ENCODE assay signal across 8 mouse cellular contexts in genomic region chr7:17060782-17061605, GRCm38 (mm10). TPM values are rescaled to one million over a fixed set of nuclear protein-coding genes. Genes with fewer than 3 reads are reported as not detected.
DNase-seq lines count a peak whose midpoint lies in the region; ATAC-seq and TF ChIP-seq lines count a peak whose summit lies in the region.

No protein-coding gene starts in this region.

- peaks cover 62% of the 10 kb centered on the region for H3K4me1 ChIP-seq in lung, embryonic 15.5 days
- peaks cover 44% of the 10 kb centered on the region for H3K4me1 ChIP-seq in stomach, embryonic 16.5 days (ENCODE audit: control insufficient read depth, insufficient read depth, low read length)

- H3K9ac ChIP-seq in lung, embryonic 15.5 days: peak overlapping the region; percentile 76
- peak overlapping the region; percentile 87 for H3K9ac ChIP-seq in stomach, embryonic 16.5 days (ENCODE audit: low read length)

- H3K27me3 ChIP-seq in lung, embryonic 15.5 days: no peaks in the 10 kb centered on the region
- no peaks in the 10 kb centered on the region for H3K27me3 ChIP-seq in stomach, embryonic 16.5 days (ENCODE audit: control insufficient read depth, insufficient read depth, low read length)

- no peak for TF ChIP-seq POLR2A in brain, embryonic 14.5 days (IDR thresholded peaks at IDR 0.05; ENCODE audit: borderline replicate concordance, extremely low read depth, insufficient read depth, insufficient read length, poor library complexity, severe bottlenecking)

- H3K4me2 ChIP-seq in lung, embryonic 15.5 days: peak overlapping the region; percentile 63
- H3K4me2 ChIP-seq in stomach, embryonic 16.5 days (ENCODE audit: low read depth, low read length): peak overlapping the region; percentile 84

- TF ChIP-seq CTCF in brain, embryonic 14.5 days (IDR thresholded peaks at IDR 0.05; ENCODE audit: borderline replicate concordance, extremely low read depth, insufficient read depth, insufficient read length): no peak

- no peak for ATAC-seq in lung, embryonic 15.5 days (ENCODE audit: borderline replicate concordance, extremely low read depth, low FRiP score, low TSS enrichment)
- ATAC-seq in stomach, embryonic 16.5 days (ENCODE audit: insufficient read depth, low FRiP score): no peak

- intact Hi-C loops in left cerebral cortex, postnatal 14 days (cut with DNase I): loop anchor here (5.0 to 10.0 kb wide), 2 partner anchors 34 to 1814 kb away; partner anchors contain the start of genes Pglyrp1 and Ppp5c

- 61% methylated on average over 21 of the region's 22 CpGs for WGBS in lung, embryonic 15.5 days
- WGBS in stomach, embryonic 16.5 days: 38% methylated on average over 22 of the region's 22 CpGs

- no peaks in the 10 kb centered on the region for H3K9me3 ChIP-seq in lung, embryonic 15.5 days
- no peaks in the 10 kb centered on the region for H3K9me3 ChIP-seq in stomach, embryonic 16.5 days (replicated peaks; ENCODE audit: control insufficient read depth, low read length)

- peak overlapping the region; percentile 100 for H3K27ac ChIP-seq in lung, embryonic 15.5 days
- peak overlapping the region; percentile 100 for H3K27ac ChIP-seq in stomach, embryonic 16.5 days (ENCODE audit: low read length)

- H3K36me3 ChIP-seq in lung, embryonic 15.5 days: no peaks in the 10 kb centered on the region
- no peaks in the 10 kb centered on the region for H3K36me3 ChIP-seq in stomach, embryonic 16.5 days (ENCODE audit: control insufficient read depth, insufficient read depth, low read length)

- peak overlapping the region; percentile 76 for H3K4me3 ChIP-seq in lung, embryonic 15.5 days
- H3K4me3 ChIP-seq in stomach, embryonic 16.5 days (replicated peaks; ENCODE audit: low read length): peak overlapping the region; percentile 66

- peak; percentile 32 to 53 for DNase-seq in left cerebral cortex, adult 18-20 months (ENCODE audit: low spot score in 2 of 2)
- no peak for DNase-seq in left cerebral cortex, postnatal 14 days (ENCODE audit: low spot score in 2 of 2)
- peak; percentile 15 for DNase-seq in brain, embryonic 14.5 days (ENCODE audit: low read depth)
- peak; percentile 69 to 77 for DNase-seq in heart, adult 18-20 months
- DNase-seq in kidney, adult 9 months: peak; percentile 25
- DNase-seq in spleen, adult 12 weeks (ENCODE audit: low spot score): no peak

RNA-seq across cellular contexts. Expression of gene Hif3a, which starts 1.2 kb away (rescaled TPM):
- 1 to 10 TPM; 3.1 to 3.2 TPM for total RNA-seq in left cerebral cortex, adult 18-20 months (2021)
- total RNA-seq in left cerebral cortex, postnatal 14 days (2021): 10 to 100 TPM in 1 of 2 experiments, 1 to 10 TPM in 1; 8.3 to 16.0 TPM
- 4.1 and 6.9 TPM in 2 replicates for polyA plus RNA-seq in brain, embryonic 14.5 days (2012; rRNA removed)
- total RNA-seq in heart, adult 18-20 months (2021): 1 to 10 TPM; 1.9 to 4.1 TPM
- 37.6 and 41.5 TPM in 2 replicates for polyA plus RNA-seq in lung, embryonic 15.5 days (2015; fragmentation: Nextera tagmentation; extraction: Ambion mirVana)
- polyA plus RNA-seq in stomach, embryonic 16.5 days (2015; fragmentation: Nextera tagmentation; extraction: Ambion mirVana): 49.6 and 60.1 TPM in 2 replicates

RNA-seq across cellular contexts. Expression of gene Psg16, which starts 12.8 kb away (rescaled TPM):
- 1 to 10 TPM; 5.3 to 5.8 TPM for total RNA-seq in left cerebral cortex, adult 18-20 months (2021)
- 1 to 10 TPM; 3.8 to 4.2 TPM for total RNA-seq in left cerebral cortex, postnatal 14 days (2021)
- polyA plus RNA-seq in brain, embryonic 14.5 days (2012; rRNA removed): 1.6 and 2.7 TPM in 2 replicates
- under 1 TPM in 1 of 2 experiments, not detected in 1; 0.08 TPM for total RNA-seq in heart, adult 18-20 months (2021)
- polyA plus RNA-seq in lung, embryonic 15.5 days (2015; fragmentation: Nextera tagmentation; extraction: Ambion mirVana): 0.10 and 0.19 TPM in 2 replicates
- 0.46 and 0.77 TPM in 2 replicates for polyA plus RNA-seq in stomach, embryonic 16.5 days (2015; fragmentation: Nextera tagmentation; extraction: Ambion mirVana)

RNA-seq across cellular contexts. Expression of gene Ppp5c, which starts 33.3 kb away (rescaled TPM):
- total RNA-seq in left cerebral cortex, adult 18-20 months (2021): 100 to 1,000 TPM; 147 to 181 TPM
- total RNA-seq in left cerebral cortex, postnatal 14 days (2021): 100 to 1,000 TPM; 182 to 185 TPM
- 164 and 199 TPM in 2 replicates for polyA plus RNA-seq in brain, embryonic 14.5 days (2012; rRNA removed)
- total RNA-seq in heart, adult 18-20 months (2021): 10 to 100 TPM; 98.8 to 98.9 TPM
- polyA plus RNA-seq in lung, embryonic 15.5 days (2015; fragmentation: Nextera tagmentation; extraction: Ambion mirVana): 107 and 110 TPM in 2 replicates
- 87.9 and 95.6 TPM in 2 replicates for polyA plus RNA-seq in stomach, embryonic 16.5 days (2015; fragmentation: Nextera tagmentation; extraction: Ambion mirVana)

Comparison
In these comparisons a context has a peak if more than half of its experiments do, and no peak if none do; other contexts are left out.
1. DNase-seq: peak in left cerebral cortex, adult 18-20 months (2 of 2), brain, embryonic 14.5 days (single experiment), heart, adult 18-20 months (2 of 2) and kidney, adult 9 months (single experiment); none in left cerebral cortex, postnatal 14 days (0 of 2) and spleen, adult 12 weeks (single experiment).
2. RNA of gene Psg16, which starts 12.8 kb away (total RNA-seq): 5.3 to 5.8 TPM in left cerebral cortex, adult 18-20 months and 3.8 to 4.2 TPM in left cerebral cortex, postnatal 14 days; 0.08 TPM in heart, adult 18-20 months; every median in the first group is over 4 times any median in the second.